Mouse (Mus musculus) liver, embryonic 14.5 days (tissue): ENCODE measurements around the gene Sema5a. TPM values are rescaled to one million over a fixed set of nuclear protein-coding genes. Genes with fewer than 3 reads are reported as not detected.

ENCODE experiments used
- ATAC-seq: fragments of 200-750 bp; cut with Nextera tagmentation; 2 replicates; pipeline ENCODE4 v1.8.0; 2017; ENCODE audit warnings: moderate number of reproducible peaks, mild to moderate bottlenecking, moderate library complexity; ENCODE audit not compliant: insufficient read depth
- DNase-seq, 3 experiments: peaks; one replicate each; pipeline ENCODE4 v3.0.0-alpha.2; 2012 to 2013; ENCODE audit warnings: low read depth in 3 of 3, low spot score in 3 of 3
- H3K27ac ChIP-seq: fragments of 300-500 bp; sonication (generic); 2 replicates; pipeline ENCODE4 v1.5.1; 2014; ENCODE audit warnings: moderate library complexity, mild to moderate bottlenecking, control low read depth, inconsistent platforms
- H3K27me3 ChIP-seq: fragments of 300-500 bp; sonication (generic); 2 replicates; pipeline ENCODE4 v1.6.1; 2014; ENCODE audit warnings: mild to moderate bottlenecking, low read length, moderate library complexity; ENCODE audit not compliant: control insufficient read depth, insufficient read depth
- H3K36me3 ChIP-seq: fragments of 300-500 bp; sonication (generic); replicated peaks from 2 replicates; pipeline ENCODE4 v1.6.1; 2014; ENCODE audit warnings: low read depth; ENCODE audit not compliant: control insufficient read depth, insufficient read depth
- H3K4me1 ChIP-seq, 2 experiments: fragments of 200-500 bp in 1 of 2; fragments of 300-500 bp in 1 of 2; sonication (generic) in 1 of 2; replicated peaks; 2 replicates each; pipeline ENCODE4 v1.6.1; 2012 to 2014; ENCODE audit warnings: antibody characterized with exemption in 1 of 2, inconsistent platforms in 1 of 2, low read length in 1 of 2; ENCODE audit not compliant: control insufficient read depth in 2 of 2, insufficient read depth in 2 of 2
- H3K4me2 ChIP-seq: fragments of 300-500 bp; sonication (generic); 2 replicates; pipeline ENCODE4 v1.6.1; 2014; ENCODE audit warnings: low read depth, mild to moderate bottlenecking, control low read depth, moderate library complexity
- H3K4me3 ChIP-seq, 2 experiments: fragments of 200-500 bp in 1 of 2; fragments of 300-500 bp in 1 of 2; sonication (generic) in 1 of 2; 2 replicates each; pipeline ENCODE4 v1.5.1; 2012 to 2014; ENCODE audit warnings: low read depth in 2 of 2, low read length in 2 of 2, mild to moderate bottlenecking in 2 of 2, control low read depth in 1 of 2, inconsistent platforms in 1 of 2, moderate library complexity in 1 of 2; ENCODE audit not compliant: insufficient read depth in 1 of 2
- H3K9ac ChIP-seq: fragments of 300-500 bp; sonication (generic); replicated peaks from 2 replicates; pipeline ENCODE4 v1.6.1; 2014; ENCODE audit warnings: mild to moderate bottlenecking, control low read depth, moderate library complexity
- H3K9me3 ChIP-seq: fragments of 300-500 bp; sonication (generic); 2 replicates; pipeline ENCODE4 v1.6.1; 2016; ENCODE audit warnings: low read length, mixed read lengths; ENCODE audit not compliant: control insufficient read depth
- CTCF ChIP-seq: IDR thresholded peaks from 2 replicates; pipeline ENCODE4 v1.5.1; 2016; ENCODE audit warnings: antibody characterized with exemption, low read depth, control low read depth
- EP300 ChIP-seq: IDR thresholded peaks from 2 replicates; pipeline ENCODE4 v1.6.1; 2016; ENCODE audit warnings: antibody characterized with exemption, low read depth
- WGBS: fragments of 180-500 bp; shearing (Covaris S2); extraction: QIAGEN DNeasy Blood & Tissue Kit; methylation state at CpG from one replicate; pipeline ENCODE4 v1.1.7; 2014; ENCODE audit not compliant: insufficient replicate concordance; 5-methylcytosine and 5-hydroxymethylcytosine counted together
- polyA plus RNA-seq, 2 experiments: library from polyadenylated mRNA; depleted of rRNA in 1 of 2; stranded (reverse) in 1 of 2; unstranded in 1 of 2; fragments of >200 nt; fragmentation: Nextera tagmentation in 1 of 2; extraction: Ambion mirVana in 1 of 2; gene quantifications; 2 replicates each; pipeline versions ENCODE4 v1.2.1 to v1.2.3; 2012 to 2014

Gene Sema5a
- polyA plus RNA-seq, 2 experiments = 0.29 to 0.35 TPM

- Histone ChIP-seq H3K9me3 (no peaks in the 10 kb centered on the region), H3K9ac (no peak overlapping the region), H3K4me3 (no peak overlapping the region), H3K4me1 (peaks cover 0 to 11% of the 10 kb centered on the region in 2 experiments; a peak in 2 of 4 replicates), H3K4me2 (no peak overlapping the region), H3K36me3 (no peaks in the 10 kb centered on the region), H3K27me3 (no peaks in the 10 kb centered on the region), H3K27ac (no peak overlapping the region)
- TF ChIP-seq CTCF (no peak), EP300 (no peak)
- ATAC-seq (no peak), DNase-seq (no peak)
- WGBS = 51% methylated on average over 15 of the region's 15 CpGs
These were observed 21.7 kb downstream of the Sema5a start for GRCm38 (mm10) chr15:32266122-32266820.

DNA sequence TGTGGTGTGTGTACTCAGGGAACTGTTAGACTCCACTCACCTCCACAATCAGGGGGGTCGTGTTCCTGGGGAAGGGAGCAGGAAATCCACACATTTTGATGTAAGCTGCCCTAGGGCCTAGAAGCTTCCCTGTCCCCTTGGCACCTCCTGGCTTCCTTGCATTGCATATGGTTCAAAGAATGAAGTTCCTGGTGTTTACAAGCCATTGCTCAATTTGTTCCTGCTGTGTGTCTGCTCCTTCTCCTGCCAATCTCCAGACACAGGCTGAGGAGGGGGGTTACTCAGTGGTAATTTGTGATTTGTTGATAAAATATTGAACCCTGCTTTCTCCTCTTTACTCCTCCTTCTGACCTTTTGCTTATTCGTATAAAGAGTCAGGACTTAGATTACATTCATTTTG is 25.5 kb downstream of the Sema5a start:
- 37% methylated on average over 2 of the region's 2 CpGs for WGBS
- H3K36me3 ChIP-seq = no peaks in the 10 kb centered on the region
- H3K9me3 ChIP-seq = no peaks in the 10 kb centered on the region
- no peak overlapping the region for H3K4me2 ChIP-seq
- no peak for TF ChIP-seq EP300
- TF ChIP-seq CTCF = no peak
- no peaks in the 10 kb centered on the region for H3K27me3 ChIP-seq
- no peak overlapping the region for H3K27ac ChIP-seq
- no peak overlapping the region for H3K9ac ChIP-seq
- no peak for DNase-seq
- H3K4me3 ChIP-seq = no peak overlapping the region
- peaks cover 0 to 11% of the 10 kb centered on the region in 2 experiments; a peak in 2 of 4 replicates for H3K4me1 ChIP-seq
- ATAC-seq = no peak

- ATAC-seq (no peak), DNase-seq (no peak)
- 60% methylated on average over 6 of the region's 6 CpGs for WGBS
- H3K9me3 ChIP-seq = no peaks in the 10 kb centered on the region
- H3K4me1 ChIP-seq = no peaks in the 10 kb centered on the region
- TF ChIP-seq CTCF = no peak
- TF ChIP-seq EP300 = no peak
- H3K9ac ChIP-seq = no peak overlapping the region
- no peak overlapping the region for H3K27ac ChIP-seq
- no peaks in the 10 kb centered on the region for H3K36me3 ChIP-seq
- H3K4me2 ChIP-seq = no peak overlapping the region
- no peaks in the 10 kb centered on the region for H3K27me3 ChIP-seq
- H3K4me3 ChIP-seq = no peak overlapping the region
These were observed 29.3 kb downstream of the Sema5a start for GRCm38 (mm10) chr15:32273925-32274324.

GRCm38 (mm10) chr15:32275020-32275419 is 30.4 kb downstream of the Sema5a start:
- 63% methylated on average over 5 of the region's 5 CpGs for WGBS

GRCm38 (mm10) chr15:32278600-32278999 is 34.0 kb downstream of the Sema5a start:
- TF ChIP-seq EP300 (no peak), CTCF (no peak)
- H3K4me2 ChIP-seq = no peak overlapping the region
- WGBS = 43% methylated on average over 2 of the region's 2 CpGs

More at GRCm38 (mm10) chr15:32275020-32275419, 30.4 kb downstream of the Sema5a start:
- DNase-seq (no peak), ATAC-seq (no peak)
- Histone ChIP-seq H3K4me1 (no peaks in the 10 kb centered on the region), H3K4me2 (no peak overlapping the region), H3K4me3 (no peak overlapping the region), H3K9ac (no peak overlapping the region), H3K36me3 (no peaks in the 10 kb centered on the region), H3K27me3 (no peaks in the 10 kb centered on the region), H3K9me3 (no peaks in the 10 kb centered on the region), H3K27ac (no peak overlapping the region)
- TF ChIP-seq EP300 (no peak), CTCF (no peak)

More at GRCm38 (mm10) chr15:32278600-32278999, 34.0 kb downstream of the Sema5a start:
- DNase-seq = no peak
- ATAC-seq = no peak
- Histone ChIP-seq H3K9ac (no peak overlapping the region), H3K27ac (no peak overlapping the region), H3K9me3 (no peaks in the 10 kb centered on the region), H3K4me3 (no peak overlapping the region), H3K27me3 (no peaks in the 10 kb centered on the region), H3K4me1 (no peaks in the 10 kb centered on the region), H3K36me3 (no peaks in the 10 kb centered on the region)
